Mouse (Mus musculus) cerebellum, adult 8-10 months (tissue): ENCODE data around the gene Ndrg2.
"Not testable (repeated sequence)": the region's sequence is repeated elsewhere in the genome, so short reads cannot be mapped to it uniquely, and the experiment has no call there.

Experiments
- DNase-seq: peaks from one replicate; pipeline ENCODE4 v3.0.0; 2022

Gene Ndrg2

DNA sequence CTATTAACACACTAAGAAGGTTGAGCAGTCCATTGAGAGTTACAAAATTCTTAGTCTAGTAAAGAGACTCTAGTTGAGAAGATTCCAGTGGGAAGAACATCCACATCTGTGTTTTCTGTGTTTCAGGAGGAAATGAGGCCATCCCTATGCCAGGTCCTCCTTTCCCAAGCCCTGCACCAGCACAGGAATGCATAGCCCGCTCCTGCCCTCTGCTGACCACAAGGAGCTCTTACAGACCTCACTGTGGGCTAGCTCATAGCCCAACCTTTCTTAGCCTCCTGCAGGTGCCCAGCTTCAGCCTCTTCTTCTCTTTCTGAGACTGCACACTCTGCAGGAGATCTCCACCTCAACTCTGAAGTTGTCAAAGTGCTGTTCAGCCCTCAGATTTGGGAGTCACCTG, 50.4 kb downstream of the Ndrg2 start:
- DNase-seq: not testable (repeated sequence)

DNA sequence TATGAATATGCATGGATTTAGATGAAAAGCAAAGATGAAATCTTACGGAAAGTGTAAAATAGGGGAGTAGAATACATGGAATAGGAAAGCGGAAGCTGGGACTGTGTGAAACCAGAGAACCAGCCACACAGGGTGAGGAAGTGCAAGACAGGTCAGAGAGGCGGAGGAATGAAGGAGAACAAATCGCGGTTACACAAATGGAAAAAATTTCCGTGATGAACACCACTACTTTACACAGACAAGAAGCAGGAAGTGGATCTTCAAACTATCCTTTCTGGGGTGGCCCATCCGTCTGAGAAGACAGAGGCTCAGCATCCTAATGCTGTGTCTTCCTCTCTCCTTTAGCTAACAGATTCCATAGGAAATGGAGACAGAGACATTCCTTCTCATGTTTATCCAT, 58.7 kb downstream of the Ndrg2 start:
- not testable (repeated sequence) for DNase-seq
